Mouse (Mus musculus): ENCODE data around the gene Lifr.

DNA sequence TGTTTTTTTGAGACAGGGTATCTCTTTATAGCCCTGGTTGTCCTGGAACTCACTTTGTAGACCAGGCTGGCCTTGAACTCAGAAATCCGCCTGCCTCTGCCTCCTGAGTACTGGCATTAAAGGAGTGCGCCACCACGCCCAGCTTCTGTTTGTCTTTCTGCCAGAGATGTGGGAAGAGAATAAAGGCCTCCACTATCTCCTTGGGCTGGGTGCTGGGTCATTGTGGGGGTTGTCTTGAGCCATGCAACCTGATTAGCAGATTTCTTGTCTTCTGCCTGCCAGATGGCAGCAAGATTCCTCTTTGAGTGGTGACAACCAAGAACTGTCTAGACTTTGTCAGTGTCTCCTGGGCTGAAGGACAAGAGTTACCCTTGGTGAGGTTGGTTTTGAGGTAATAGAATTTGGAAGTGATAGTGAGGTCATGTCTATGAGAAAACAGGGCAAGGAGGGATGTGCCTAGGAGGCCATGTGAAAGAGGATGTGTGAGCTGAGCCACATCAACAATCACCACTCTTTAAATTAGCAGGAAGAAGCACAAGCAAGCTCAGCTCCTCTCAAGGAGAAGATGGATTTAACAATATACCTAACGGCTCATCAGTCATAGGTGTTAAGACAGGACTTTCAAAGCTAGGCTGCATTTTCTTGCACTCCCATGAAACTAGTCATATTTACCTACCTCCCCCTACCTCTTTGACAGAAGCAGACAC lies 10.6 kb upstream of the Lifr start:
- TF ChIP-seq CTCF (IDR thresholded peaks at IDR 0.05; ENCODE audit: extremely low read depth, insufficient read length, insufficient replicate concordance, low read depth, low read length) = no peak
- TF ChIP-seq POLR2A (IDR thresholded peaks at IDR 0.05; ENCODE audit: low read depth, low read length) = no peak
